Mouse (Mus musculus) testis, postnatal 10 days (tissue): ENCODE measurements at regions not wholly inside any gene's neighbourhood (a gene's known extent, or its start where the extent isn't known, plus 50 kb on each side); places are given as distances from the start of the nearest gene placed in this dataset.

Source experiments
- DNase-seq: peaks from one replicate; pipeline ENCODE4 v3.0.0; 2021; ENCODE audit warnings: low spot score

DNA sequence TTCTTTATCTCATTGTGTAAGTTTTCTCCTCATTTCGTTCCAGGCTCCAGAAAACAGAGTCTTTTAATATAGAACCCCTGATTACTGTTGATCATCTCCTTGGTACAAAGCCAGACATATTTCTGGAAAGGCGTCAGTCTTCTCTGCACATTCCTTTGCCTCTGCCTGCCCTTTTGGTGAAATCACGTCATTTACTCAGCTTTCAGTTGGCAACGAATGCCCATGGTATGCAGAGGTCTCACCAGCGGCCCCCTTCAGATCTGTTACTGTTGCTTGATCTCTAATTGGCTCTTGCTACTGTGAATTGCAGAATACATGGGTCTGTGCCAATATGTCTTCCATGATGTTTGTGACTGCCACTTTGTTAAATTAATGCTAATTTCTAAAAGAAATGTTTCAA is 412.0 kb upstream of the Pitx2 start:
- DNase-seq = no peak

DNA sequence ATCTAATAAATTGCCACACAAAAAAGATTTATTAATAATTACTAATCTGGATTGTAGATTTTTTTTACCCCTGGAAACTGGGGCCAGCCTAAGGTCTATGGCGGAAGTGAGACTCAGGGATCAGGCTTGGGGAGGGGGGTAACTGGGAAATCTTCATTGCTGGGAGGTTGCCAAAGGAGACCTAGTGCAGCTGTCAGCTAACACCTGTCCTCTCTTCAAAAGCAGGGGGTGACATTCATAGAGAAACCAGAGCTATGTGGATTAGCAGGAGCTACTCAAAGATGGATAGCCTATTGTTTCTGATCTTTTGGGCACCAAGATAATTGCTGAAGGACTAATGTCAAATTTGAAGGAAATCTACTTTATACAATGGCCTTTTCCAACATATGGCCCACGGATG is 403.7 kb upstream of the Pitx2 start:
- no peak for DNase-seq

DNA sequence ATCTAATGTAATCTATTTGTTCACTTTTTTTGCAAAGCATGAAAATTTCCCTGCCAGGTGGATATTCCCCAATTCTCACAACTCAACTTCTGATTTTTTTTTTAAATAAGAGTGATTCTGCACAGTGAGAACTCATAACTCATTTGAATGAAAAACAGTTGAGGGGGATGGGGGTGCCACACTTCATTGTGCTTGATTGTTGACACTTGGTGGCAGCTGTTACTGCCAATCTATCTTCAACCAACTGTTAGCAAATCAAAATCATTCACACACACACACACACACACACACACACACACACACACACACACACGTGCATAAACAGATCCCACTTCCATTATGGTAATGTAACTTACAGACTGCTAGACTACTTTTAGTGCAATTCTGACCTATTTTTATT is 401.8 kb upstream of the Pitx2 start:
- no peak for DNase-seq

DNA sequence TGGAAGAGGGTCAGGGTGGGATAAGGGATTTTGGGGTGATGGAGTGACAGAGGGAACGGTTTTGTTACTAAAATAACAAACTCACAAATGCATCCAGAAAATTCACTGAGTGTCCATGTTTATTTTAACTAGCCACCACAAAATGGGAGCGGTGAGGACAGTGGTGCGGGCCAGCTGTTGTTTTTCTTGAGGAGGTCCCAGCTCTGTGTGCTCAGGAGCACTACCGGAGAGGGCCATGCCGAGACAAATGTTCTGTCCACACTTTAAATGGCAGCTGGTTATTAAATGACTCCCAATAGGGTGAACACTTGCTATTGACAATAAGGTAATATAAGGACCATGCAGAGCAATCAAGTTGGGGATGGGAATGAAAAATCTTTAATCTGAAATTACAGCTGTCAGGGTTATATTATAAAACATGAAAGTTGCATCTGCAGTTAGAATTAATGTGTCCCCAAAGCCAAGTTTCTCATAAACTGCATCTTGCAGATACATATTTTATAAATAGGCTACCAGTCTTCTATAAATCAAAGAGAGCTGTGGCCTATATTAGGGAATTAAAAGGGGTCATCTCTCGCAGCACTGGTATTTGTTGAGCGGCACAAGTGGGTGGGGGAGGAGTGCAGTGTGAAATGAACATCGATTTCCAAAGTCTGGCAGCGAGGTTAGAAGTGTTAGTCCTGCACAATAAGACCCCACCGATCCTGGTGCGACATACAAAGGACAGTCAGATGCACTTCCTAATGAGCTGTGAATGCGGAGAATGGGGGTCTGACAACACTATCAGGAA is 370.1 kb upstream of the Pitx2 start:
- no peak for DNase-seq

DNA sequence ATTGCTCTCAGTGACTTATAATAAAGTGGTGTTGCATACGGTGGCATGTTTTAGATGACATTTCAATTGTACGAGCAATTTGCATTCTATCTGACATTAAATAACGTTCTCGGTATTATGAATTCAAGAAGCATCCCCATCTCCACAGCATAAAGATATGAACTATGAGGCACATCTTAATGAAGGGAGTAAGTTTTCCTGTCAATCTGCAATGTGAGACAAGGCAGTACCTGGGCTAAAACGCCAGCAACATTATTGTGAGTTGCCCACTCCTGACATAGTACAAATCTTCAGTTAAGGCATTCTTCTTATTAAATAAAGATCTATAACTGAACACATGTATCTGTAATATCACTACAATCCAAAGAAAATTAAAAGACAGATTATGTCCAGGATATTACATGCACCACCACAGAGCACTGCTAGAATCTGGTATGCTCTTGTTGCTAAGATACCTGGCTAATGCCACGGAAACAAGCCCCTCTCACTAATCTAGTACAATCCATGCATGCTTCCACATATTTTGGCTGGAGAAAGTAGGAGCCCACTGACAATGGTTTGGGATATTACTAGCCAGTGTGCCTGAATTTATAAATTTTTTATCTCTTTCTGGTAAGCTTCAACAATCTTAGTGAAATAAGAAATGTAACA is 349.2 kb upstream of the Pitx2 start:
- no peak for DNase-seq

DNA sequence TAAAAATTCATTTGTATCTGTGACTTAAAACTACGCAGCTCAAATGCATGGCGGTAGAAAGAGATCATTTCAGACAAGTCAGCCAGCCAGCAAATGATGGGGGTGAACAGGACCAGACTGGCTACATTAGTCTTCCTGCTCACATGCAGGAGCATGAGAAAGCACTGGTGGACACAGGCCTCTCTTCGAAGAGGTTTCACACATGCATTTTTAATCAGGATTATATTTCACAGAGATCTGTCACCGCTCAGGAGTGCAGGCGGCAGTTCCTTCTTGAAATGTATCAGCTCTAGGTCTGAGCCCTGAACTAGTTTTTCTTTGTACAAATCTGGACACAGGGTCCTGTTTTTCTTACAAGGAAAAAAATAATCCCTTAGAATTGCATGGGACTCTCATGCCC is 343.2 kb upstream of the Pitx2 start:
- no peak for DNase-seq

DNA sequence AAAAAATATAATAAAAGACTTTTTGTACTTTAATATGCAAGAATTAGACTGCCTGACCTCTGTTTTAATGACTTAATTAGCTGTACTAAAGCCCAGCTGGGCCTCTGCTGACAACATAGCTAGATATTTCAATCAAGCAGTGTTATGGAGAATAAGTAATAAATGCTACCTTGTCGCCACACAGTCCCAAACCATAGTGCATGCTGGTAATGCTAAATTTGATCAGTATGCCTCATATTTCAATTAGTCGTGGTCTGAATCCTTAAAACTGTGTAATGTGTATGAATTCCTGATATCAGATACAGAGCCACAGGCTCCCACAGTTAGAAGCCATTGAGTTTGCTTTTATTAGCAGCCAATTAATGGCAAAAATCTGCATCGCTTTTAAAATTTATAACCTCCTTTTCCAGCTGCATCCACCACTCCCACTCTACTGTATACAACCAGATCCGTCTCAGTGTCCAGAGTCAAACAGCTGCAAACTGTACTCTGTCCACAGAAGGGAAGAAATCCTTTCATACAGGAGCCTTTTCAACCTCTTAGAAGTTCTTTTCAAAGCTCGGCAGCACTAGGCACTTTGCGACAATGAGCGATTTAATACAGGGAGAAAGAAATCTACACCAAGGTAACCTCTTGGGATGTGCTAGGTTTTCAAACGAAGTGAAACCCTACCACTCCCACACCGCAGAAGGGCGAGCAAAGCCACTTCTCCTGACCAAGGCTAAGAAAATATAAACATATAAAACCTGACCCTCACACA is 317.8 kb upstream of the Pitx2 start:
- no peak for DNase-seq

DNA sequence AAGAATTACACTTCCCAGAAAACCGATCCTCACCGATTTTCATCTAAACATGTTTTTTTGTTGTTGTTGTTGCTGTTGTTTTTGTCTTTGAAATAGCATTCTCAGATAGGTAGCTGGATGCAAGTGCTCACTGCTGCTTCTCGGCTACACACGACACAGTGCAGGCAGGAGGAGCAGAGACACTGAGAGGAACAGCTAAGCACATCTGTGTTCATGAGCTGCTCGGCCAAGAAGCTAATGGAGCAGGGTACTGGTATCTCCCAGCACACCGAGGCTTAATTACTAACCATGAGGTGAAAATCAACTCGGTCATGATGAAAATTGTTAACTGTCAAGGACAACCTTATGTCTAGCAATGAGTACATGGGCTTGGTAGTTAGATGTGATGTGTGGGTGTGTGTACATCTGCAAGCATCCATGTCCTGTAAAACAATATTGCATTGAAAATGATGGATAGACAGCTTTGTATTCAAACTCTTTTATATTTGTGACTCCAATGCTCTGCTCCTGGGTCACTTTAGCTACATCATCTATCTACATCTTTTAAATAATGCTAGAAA is 316.0 kb upstream of the Pitx2 start:
- DNase-seq = no peak

DNA sequence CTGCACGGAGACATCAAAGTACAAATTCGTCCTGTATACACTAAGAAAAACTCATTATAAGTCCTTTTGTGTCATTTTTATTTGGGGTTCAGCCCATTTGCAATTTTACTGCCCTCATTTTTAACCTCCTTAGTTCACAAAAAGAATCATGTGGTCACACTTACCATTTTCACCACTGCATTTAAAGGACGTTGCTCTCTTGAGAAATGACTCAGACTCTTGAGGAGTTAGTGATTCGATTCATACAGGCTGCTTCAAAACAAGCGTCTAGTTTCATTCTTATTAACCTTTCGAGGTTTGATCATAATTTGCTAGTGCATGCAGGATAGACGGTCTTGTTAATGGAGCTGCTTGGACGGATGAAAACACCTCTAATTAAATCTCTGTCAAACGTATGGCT is 313.0 kb upstream of the Pitx2 start:
- DNase-seq = no peak

DNA sequence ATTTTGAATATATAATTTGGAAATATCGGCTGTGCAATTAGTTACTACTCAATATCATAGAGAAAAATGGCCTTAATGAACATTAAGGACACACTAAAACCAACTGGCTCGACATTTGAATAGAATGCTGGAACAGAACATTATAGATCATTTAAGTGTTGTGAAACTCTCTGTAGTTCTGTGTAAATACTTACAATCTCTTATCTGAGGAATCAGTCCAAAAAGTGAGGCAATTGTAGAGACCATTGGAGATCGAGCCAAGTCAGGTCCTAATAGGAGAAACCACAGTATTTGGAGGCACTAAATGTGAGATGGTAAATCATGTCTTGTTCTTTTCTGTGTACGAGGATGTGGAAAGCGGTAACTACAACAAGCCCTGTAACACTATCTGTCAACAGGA is 308.6 kb upstream of the Pitx2 start:
- DNase-seq = no peak

DNA sequence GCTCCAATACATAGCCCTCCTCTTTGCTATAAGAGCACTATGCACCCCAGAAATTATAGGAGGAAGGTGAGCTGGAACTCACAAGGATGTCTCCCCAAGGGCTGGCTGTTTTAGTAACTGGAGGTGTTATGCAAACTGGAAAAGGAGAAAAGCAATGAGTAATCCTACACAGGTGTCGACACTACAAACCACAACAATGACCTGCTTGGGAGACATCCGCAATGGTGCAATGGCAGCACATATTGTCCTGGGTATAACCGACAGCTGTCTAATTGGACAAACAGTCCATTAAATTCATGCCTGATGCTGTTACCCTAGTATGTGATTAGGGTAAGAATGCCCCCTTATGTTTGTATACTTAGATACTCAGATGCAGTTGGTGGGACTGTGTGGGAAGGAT is 303.1 kb upstream of the Pitx2 start:
- no peak for DNase-seq

DNA sequence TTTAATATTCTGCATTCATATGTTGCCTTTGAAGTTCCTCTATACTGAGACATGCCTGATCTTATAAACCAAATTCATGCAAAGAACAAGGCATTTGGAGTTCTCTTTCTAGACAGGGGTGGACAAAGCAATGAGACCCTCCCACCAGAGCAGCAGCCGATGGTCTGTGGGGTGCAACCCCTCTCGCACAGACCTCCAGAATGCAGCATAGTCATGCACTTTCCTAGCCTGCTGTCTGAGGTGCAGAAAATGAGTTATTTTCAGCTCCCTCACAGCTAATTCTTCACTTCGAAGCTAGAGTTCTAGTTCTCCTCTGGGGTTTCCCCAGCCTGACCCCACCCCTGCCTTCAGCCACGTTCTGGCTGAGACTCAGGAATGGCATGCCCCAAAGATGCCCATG is 288.6 kb upstream of the Pitx2 start:
- no peak for DNase-seq

DNA sequence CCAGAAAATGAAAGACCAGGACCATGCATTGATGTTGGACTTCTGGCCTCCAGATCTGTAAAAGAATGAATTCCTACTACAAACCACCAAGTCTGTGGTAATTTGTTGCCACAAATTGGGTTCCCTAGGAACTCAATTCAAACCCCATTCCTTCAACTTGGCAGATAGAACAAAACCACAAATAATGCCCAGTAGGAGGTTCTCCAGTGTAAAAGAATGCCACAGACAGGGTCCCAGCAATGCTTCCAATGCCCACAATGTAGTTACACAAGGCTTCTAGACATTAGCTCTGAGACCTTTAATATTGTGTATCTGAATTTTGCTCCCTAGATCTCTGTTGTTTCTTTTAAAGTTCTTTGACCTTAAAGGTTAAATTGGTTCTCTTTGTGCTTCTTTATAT is 278.2 kb upstream of the Pitx2 start:
- no peak for DNase-seq

DNA sequence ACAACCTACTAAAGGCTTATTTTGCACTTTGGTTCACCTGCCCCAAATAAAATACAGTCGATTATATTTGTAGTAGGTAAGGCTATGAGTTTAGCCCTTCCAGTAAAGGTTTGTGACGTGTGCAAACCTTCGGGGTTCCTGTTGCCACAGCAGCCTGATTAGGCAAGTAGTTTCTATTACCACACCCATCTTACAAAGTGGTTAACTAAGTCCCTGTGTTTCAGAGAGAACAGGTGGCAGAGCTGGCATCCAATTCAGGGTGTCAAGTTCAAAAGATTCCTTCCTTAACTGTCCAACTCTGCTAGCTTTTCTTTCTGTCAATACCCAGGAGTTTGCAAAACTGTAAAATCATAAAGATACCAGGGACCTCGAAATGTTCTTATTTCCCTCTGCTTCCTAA is 277.5 kb upstream of the Pitx2 start:
- no peak for DNase-seq

DNA sequence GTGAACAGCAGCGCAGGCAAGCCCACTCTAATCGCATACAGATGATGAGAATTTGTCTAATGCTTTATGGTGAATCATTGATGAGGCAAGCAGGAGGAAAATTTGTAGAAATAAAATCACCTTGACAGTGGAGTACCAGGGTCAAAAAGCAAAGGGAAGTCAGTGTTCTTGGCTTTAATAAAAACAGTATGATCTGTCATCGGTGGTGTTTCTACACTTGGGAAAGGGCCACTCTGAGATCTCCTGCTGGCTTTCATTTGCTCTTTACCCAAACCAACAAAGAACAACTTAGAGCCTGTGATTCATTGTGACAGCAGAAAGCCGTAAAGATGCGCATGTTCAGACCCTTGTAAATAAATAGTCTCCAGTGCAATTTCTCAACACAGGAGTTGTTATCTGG is 261.1 kb upstream of the Pitx2 start:
- DNase-seq = no peak

DNA sequence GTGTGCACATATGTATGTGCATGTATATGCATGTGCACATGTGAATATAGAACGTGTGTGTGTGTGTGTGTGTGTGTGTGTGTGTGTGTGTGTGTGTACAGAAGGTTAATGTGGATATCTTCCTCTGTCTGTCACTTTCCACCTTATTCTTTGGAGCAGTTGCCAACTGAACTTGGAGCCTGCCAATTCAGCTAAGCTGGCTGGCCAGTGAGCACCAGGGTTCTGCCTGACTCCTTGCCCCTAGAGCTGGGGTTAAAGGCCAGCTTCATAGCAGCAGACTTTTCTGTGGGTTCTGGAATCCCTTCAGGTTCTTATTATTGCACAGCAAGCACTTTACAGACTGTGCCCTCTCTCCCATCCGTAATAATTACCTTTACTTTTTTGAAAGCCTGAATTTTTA is 258.5 kb upstream of the Pitx2 start:
- no peak for DNase-seq

DNA sequence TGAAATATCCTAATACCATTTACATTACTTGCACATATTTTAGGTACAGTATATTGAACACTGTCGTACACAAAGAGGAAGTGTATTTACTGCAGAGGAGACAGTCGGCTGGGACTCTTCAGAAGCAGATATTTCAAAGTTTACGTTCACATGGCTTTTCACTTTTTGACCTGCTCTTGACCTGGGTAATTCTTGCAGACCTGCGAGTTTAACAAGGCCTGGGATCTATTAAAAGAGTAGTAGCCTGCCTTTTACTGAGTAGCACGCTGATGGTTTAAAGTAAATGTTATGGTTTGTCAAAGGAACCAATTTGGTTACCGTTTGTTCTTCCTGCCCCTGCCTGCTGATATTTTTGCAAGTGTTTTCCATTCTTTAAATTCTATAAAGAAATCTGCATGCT is 255.0 kb upstream of the Pitx2 start:
- DNase-seq = no peak

DNA sequence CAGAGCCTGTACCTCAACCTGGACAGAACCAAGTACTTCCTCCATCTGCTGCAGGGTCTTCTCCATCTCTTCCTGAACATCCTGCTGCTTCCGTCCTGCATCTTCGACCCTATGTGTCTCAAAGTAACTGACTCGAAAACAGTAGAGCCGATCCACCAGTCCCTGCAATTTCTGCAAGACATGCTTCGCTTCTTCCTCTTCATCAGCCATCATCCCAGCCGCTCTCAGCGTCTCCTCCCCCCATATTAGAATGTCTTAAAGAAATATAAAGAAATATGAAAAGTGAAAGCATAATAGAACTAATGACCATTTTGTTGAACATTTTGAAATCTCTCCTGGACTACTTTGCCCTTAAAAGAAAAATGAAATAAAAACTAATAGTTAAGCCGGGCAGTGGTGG is 244.8 kb upstream of the Pitx2 start:
- no peak for DNase-seq

DNA sequence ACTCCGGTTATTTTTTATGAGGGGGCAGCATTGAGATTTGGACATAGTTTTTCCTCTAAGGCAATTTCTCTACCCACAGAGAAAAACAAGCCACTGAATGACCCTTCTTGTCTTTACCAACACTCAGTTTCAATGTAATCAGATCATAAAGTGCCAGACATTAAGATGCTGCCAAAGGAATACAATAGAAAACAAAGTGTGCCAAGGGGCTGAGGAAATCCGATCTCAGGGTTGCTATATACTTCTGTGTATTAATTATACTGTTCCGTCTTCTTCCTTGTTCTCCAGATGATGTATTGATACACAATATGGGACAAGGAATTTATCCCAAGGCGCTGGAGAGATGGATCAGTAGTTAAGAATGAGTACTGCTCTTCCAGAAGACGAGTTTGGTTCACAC is 222.9 kb upstream of the Pitx2 start:
- no peak for DNase-seq

DNA sequence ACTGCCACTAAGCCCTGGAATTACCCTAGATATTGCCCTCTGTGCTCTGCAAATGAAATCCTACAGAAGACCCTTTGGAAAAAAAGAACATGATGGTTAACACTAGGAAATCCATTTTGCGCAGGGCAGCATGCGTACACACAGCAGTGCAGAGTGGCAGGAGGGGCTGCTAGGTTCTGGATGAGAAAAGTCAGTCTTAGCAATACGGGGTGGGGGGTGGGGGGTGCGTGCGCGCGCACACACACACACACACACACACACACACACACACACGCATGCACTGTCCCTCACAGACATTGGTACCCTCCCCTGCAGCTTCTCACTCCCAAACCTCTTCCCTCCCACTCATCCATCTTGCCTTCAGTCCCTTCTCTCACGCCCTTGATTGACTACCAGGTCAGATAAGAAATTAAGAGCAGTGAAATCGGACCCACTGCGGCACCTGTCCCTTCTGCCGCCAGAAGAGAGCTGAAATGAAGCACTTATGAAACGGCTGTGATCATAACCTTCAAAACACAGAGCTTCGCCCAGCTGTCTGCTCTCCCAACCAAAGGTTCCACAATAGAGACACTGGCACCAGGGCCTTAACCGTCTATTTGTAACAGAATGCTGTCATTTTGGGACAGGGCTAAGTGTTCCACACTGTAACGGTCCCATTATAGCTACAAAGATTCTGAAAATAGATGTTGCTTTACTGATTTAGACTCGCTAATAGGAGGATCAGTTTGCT is 209.3 kb upstream of the Pitx2 start:
- no peak for DNase-seq

DNA sequence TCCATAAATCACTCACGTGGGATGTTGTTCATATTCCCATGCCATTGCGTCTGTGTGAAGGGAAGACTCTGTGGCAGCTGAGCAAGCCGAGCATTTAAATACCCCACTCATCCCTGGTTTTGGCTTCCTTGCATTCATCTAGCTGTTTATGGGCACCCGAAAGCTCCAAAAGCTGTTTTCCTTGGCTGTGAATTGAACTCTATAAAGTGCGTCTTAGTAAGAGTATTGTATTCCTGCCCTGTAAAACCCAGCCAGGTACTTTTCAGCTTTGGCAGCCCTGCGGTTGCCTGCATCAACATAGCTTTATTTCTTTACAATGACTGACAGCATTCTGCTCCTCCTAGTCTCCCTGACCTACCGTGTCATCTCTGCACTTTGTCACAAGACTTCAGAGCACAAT is 196.8 kb upstream of the Pitx2 start:
- DNase-seq = no peak

DNA sequence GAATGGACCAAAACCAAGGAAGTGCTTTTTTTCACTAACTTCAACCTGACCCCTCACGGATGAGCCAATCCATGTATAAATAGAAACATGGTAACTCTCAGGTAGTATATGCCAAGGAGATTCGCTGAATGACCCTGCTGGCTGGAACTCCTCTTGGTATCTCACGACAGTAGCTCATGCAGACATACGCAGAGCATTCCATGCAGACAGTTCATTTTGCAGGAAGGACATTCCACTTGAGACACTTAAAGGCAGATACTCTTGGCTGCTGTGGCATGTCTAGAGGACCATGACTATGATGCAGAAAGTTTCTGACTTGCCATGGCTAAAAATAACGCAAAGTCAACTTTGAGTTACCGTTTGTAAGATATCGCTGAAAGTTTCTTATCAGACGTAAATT is 195.6 kb upstream of the Pitx2 start:
- DNase-seq = no peak
